Mouse (Mus musculus) olfactory bulb, adult 2 months (tissue): ENCODE data around the gene Gm5134.
"Not testable (repeated sequence)": the region's sequence is repeated elsewhere in the genome, so short reads cannot be mapped to it uniquely, and the experiment has no call there.

Source experiments
- CTCF ChIP-seq: fragments of 200-500 bp; IDR thresholded peaks from 2 replicates; pipeline ENCODE4 v1.5.1; 2012; ENCODE audit warnings: low read depth, mild to moderate bottlenecking, low read length, moderate library complexity; ENCODE audit not compliant: insufficient read depth
- POLR2A ChIP-seq: fragments of 200-500 bp; IDR thresholded peaks from 2 replicates; pipeline ENCODE4 v1.6.1; 2012; ENCODE audit warnings: mild to moderate bottlenecking, low read depth, low read length, moderate library complexity; ENCODE audit not compliant: insufficient read depth

GRCm38 (mm10) chr10:75994531-75995210, 40.4 kb downstream of the Gm5134 start:
- TF ChIP-seq CTCF, POLR2A: not testable (repeated sequence)
